Mouse (Mus musculus) right cerebral cortex, postnatal 10 days (tissue): ENCODE measurements around the gene Zmym6.

Source experiments
- DNase-seq, 2 experiments: peaks; one replicate each; pipeline ENCODE4 v3.0.0; 2021; ENCODE audit warnings: low spot score in 2 of 2

Gene Zmym6

DNA sequence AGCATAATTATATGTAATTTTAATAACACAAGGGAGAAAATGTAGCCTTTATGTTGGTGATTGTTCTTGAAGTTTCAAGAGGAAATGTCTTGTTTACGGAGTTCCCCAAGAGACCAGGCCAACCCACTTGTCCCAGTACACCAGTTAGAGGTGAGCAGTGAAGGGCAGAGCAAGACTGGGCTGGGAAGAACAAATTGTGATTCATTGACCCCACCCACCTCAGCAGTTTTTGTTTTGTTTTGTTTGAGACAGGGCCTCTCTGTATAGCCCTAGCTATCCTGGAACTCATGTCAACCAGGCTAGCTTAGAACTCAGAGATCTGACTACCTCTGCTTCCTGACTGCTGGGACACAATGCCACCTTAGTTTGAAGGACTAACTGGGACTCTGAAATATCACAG, 47.1 kb downstream of the Zmym6 start:
- DNase-seq, result no peak

DNA sequence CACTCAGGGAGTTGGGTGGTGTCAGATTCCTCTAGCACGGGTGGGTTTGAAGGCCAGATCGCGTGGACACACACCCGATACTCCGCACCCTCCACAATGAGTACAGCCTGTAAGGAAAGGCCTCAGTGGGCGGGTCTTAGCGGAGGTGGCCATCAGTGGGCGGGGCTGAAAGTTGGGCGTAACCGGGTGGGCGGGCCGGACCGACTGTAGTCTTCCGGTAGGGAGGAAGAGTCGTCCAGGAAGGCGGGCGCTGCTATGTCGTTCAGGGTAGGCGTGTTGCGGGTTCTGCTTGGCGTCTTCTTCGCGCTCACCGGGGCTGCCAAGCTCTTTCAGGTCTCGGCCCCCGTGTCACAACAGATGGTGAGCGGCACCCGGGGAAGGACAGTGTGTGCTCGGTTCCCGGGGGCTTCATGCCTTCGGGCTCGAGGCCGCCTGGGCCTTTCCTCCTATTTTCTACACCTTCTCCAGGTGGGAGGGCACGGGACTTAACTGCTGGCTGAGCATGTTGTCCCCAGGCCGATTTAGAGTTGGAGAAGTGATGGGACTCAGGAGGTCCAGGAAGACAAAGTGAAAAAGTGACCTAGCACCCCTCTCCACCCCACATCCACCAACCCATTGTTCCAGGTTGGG, 48.8 kb downstream of the Zmym6 start:
- peak; percentile 73 to 80 for DNase-seq

DNA sequence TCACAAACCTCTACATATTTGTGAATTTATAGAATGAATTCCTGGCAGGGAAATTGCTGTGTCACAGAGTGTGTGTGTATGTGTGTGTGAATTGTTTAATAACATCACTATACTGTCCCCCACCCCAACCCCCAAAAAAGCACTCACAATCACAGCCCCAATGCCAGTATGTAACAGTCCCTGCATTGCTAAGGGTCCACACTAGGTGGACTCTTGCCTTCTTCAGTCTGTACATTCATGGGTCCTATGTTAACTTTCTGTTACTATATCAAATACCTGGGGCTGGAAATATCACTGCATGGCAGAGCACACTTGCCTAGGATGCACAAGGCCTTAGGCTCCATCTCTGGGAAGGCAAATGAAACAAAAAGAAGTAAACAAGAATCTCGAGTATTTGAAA, 57.5 kb downstream of the Zmym6 start:
- DNase-seq, result no peak

DNA sequence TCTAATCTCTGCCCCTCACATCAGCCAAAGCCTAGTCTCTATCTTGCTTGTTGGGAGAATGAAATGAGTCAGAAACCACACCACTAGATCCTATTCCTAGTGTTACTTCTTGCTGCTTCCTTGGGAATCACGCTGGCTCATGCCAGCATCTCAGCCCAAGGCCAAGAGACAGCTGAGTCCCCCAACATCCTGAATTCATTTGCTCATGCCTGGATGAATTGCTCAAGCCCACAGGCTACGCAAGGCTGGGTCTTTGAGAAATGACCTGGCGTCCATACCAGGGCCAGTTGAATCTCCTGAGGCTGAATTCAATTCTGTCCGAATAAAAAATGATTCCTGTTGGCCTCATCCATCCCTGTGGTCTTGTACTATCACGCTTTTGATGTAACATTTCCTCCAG, 60.4 kb downstream of the Zmym6 start:
- no peak for DNase-seq

DNA sequence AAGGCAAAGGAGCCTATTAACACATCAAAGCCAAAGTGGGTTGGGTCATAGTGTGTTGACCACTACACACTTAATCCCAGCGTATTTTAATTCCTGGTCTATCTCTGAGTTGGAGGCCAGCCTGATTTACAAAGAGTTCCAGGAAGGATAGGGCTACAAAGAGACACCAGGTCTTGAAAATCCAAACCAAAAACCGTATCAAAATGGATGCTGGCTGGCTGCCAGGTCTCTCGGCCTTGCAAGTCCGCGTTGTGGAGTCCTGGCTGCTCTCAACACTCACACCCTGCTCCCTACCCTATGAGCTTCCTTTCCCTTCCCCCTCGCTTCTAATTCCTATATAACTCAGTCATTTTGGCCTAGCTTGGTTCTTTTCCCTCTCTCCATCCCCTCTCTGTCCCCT, 61.3 kb downstream of the Zmym6 start:
- no peak for DNase-seq

DNA sequence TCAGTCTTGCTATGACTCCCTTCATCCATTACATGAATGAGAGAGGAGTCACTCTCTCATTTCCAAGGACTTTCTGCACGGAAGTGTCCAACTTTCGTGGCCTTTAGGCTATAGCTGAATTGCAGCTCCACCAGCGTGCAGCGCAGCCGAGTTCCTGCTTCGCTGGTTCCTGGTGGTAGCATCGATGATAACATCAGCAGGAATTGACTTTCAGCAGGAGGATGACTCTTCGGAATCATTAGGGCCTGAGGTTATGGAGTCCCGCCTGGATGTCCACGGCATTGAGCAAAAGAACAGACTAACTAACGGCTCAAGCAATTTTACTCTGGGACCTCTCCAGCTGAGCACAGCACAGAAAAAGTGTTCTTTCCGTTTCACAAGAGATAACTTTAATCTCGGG, 72.8 kb downstream of the Zmym6 start:
- no peak for DNase-seq

DNA sequence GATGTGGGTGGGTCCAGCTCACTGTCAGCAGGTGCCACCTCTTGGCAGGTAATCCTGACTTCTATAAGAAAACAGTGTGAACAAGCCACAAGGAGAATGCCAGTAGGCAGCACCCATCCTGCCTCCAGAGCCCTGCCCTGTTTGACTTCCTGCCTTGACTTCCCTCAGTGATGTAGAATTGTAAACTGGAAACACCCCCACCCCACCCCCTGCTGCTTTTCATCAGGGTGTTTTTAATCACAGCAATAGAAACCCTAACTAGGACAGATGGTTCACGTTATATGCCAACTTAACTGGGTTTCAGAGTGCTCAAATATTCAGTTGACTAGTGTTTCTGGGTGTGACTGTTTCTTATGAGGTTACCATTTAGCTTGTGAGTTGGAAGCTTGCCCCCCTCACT, 76.2 kb downstream of the Zmym6 start:
- DNase-seq, result no peak

DNA sequence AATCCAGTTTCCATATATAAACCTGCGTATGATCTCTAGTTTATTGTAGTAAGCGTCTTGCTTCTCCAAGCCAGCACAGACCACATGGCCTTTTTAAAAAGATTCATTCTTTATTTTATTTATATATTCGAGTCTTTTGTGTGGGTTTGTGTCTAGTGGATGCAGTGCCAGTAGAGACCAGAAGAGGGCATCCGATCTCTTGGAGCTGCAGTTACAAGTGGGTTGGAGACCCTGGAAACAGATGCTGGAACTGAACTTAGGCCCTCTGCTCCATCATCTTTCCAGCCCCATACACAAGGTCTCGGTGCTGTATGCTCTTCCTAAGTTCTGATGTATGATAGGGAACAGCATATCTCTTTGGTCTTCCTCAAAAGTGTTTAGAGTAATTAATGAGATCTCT, 78.6 kb downstream of the Zmym6 start:
- no peak for DNase-seq

DNA sequence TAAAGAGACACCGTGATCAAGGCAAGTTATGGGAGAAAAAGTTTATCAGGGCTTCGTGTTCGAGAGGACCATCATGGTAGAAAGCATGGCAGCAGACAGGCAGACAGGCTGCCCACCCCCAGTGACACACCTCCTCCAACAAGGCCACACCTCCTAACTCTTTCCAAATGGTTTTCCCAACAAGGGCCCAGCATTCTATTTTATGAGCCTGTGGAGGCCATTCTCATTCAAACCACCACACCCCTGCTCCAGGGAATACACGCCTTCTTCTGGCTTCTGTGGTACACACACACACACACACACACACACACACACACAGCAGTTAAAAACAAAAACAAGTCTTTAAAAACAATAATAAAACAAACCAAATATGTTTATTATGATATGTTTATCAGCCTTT, 80.6 kb downstream of the Zmym6 start:
- no peak for DNase-seq

DNA sequence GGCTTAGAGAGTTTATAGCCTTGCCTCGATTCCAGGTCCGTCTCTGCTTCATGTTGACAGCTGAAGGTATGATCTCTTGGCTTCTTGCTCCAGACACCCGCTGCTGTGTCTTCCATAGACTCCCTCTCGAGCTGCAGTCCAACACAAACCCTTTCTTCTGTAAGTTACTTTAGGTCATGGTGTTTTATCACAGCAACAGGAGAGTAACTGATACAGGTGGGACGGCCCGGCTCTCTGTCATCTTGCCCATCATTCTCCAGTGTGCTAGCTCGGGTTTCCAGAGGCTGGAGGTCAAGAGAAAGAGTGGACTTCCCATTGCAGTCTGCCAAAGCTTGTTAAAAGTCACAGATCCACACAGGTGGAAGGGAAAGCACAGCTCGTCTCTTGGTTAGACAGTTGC, 86.7 kb downstream of the Zmym6 start:
- DNase-seq, result no peak

DNA sequence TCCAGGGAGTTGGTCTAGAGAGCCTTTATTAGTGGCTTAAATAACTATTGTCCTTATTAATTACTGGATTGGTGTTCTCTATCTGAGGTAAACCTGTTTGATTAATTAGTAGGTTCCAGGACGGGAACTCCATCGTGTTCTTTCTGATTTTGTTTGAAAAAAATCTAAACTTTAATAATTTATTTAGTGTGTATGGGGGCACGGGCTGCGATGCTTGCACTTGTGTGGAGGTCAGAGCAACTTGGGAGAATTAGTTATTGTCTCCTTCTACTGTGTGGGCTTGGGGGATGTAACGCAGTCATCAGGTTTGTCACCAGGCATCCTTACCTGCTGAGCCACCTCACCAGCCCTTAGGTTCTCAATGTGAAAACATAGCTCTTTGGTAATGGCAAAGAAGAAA, 89.9 kb downstream of the Zmym6 start:
- no peak for DNase-seq

DNA sequence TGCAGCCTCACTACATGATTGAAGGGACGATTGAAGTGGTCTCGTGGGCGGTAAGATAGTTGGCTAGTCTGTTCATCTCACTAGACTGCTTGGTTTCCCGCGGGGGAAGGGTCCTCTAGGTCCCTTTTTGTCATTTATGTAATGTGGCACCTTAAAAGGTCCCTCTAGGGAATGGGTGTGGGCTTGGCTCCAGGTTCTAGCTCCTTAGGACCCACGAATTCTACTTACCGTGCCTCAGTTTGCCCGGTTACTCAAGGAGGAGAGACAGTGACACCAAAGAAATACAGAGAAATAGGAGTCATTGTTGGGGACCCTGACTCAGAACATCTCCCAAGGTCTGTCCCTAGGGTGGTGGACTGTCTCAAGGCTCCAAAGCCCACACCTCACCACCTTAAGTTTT, 90.5 kb downstream of the Zmym6 start:
- DNase-seq, result peak in 1 of 2 experiments; percentile 38

DNA sequence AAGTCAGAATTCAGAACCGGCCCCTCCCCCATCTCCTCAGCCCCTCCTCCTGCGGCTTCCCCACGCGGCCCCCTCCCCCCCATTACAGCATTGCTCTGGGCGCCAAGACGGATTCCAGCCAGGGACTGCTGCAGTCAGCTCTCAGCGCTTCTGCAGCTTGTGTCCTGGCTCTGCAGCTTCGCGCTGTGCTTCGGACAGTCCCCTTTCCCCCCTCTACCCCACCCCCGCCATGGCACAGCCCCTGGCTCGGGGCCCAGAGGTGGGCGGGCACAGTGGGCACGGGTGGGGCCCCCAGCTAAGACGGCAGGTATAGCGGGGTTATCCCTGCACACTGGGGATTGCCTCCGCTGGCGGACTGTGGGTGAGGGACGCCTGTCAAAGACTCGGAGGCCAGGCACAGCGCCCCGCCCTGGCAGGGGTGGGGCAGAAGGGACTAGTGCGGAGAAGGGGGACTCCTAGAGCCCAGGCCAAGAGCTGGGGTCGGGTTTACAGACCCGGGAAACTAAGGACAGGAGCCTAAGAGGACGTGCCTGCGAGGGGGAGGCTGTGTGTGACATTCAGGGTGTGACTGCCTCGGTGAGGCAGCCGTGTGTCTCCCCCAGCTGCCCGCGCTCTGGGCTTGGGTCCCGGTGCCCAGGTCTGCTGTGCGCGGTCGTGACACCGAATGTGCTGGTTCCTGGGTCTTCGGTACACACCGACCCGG, 91.2 kb downstream of the Zmym6 start:
- peak; percentile 84 to 86 for DNase-seq

DNA sequence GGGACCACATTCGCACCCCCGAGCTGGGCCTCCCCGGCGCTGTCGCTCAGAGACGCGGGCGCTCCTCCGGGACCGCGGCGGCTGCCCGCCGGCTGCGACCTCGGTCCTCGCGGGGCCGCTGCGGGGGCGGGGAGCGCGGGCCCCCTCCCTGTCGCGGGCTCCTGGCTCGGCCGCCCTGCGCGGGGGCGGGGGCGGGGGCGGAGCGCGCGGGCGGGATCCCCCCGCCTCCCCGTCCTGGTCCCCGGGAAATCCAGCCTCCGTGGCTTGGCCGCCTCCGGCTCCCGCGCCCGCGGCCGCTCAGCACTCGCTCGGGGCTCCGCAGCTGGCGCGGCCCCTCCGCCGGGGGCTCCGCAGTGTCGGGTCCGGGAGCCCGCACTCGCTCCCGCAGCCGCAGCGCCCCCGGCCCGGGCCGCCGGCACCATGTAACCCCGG, 91.7 kb downstream of the Zmym6 start, which contains the start of gene Dlgap3:
Gene Dlgap3 (plus strand): TSS at position 291 of the 432 bp plus-strand sequence.
- DNase-seq, result peak in 1 of 2 experiments; percentile 70

DNA sequence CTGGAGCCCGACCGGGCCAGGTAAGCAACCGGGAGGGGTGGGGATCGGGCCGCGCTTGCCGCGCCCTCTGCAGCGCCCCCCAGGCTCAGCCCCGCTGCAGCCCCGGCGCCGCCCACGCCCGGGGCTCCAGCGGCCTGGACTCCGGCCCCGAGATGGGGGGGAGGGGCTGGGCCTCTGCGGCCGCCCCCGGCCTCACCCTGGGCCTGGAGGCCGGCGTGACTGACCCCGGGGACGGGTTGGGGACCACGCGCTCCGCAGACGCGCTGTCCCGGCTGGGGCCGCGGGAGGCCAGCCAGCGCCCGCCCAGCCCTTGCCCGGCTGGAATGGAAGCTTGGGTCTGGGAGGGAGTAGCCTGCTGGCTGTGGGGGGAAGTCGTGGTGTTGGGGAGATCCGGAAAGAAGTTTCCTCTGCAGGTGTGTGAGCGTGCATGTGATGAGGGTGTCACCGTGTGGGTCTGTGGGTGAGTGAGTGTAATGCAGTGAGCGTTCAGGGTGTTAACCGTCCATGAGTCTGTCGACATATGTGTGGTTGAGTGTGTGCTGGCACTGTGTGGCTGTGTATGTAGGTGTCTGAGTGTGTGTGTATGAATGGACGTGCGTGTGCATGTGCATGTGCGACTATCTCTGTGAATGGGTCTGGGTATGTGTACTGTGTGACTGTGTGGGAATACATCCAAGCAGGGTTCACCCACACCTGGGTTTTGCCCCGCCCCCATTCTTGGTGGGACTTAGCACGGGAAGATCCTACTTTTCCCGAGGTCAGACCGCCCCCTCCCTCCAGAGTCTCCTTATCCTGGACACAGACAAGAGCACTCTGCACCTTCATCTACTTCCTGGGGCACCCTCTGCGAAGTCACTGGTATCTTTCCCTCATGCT, 92.4 kb downstream of the Zmym6 start:
- peak in 1 of 2 experiments; percentile 68 for DNase-seq

DNA sequence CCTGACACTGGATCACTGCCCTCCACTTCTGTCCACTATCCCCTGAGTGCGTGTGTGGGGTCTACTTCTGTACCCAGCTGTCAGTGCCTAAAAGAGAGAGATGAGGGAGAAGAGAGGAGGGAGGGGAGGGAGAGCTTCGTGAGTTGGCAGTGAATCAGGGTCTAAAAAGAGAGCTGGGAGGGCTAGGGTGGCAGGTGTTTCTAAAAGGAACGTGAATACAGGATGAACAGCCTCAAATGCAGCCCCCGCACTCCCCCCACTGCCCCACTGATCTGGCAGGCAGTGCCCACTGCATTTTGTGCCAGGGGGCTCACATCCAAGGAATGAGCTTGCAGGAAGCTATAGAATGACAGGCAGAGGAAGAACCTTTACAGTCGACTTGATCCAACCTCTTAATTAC, 93.7 kb downstream of the Zmym6 start:
- DNase-seq, result peak; percentile 80 to 82

DNA sequence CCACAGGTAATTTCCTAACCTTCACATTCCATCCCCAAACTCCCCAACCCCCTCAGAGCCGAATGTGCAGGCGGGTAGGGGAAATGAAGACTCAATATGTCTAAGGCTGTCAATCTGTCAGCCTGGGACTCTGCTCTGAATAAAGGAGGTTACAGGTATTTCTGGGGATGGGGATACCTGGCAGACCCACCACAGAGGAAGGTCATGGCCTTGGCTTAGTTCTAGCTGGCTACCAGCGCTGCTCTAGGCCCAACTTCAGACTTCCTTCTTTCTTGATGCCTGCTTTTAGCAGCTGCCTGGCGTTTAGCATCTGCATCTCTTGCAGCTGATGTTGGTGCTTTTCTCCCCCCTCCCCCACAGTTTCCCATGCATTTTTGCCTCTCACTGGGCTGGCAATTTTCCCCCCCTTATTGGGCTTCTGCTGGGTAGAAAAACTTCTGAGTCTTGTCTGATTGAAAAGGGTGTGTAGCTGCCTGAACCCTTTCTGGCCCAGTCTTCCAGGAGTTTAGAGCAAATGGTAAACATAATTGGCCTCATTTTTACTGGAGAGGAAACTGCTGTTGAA, 94.2 kb downstream of the Zmym6 start:
- DNase-seq, result peak in 1 of 2 experiments; percentile 34

DNA sequence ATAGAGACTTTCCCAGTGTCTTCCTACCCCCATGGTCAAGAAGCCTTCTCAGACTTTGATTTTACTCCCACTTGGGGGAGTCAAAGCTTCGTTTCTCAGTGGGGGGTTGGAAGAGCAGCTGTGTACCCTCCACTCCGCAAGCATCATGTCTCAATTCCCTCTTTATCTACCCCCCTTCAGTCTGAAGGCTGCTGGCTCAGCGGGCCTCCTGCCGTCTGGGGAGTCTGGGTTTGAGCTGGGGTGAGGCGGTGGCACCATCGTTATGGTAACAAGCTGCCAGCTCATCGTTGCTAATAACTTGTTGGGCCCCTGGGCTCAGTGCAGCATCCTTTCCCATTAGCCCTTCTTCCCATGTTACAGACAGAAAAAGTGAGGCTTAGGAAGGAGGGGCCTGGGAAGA, 94.9 kb downstream of the Zmym6 start:
- DNase-seq, result no peak

DNA sequence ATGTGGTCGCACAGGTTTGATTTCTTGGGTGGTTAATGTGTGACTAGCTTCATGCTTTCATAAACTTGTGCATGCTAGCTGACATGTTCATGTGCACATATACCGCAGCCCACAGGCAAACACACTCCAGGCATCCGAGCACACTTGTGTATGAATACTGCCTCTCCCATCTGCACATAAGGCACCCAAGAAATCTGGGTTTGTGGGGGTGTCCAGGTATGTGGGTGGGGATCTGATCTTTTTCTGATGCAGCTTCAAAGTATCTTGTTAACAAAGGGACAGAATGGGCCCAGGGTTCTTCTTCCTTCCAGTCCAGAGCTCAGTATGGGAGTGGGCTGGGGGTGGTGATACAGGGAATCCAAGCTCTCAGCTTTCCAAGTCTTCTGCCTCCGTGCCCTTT, 95.4 kb downstream of the Zmym6 start:
- DNase-seq, result no peak

DNA sequence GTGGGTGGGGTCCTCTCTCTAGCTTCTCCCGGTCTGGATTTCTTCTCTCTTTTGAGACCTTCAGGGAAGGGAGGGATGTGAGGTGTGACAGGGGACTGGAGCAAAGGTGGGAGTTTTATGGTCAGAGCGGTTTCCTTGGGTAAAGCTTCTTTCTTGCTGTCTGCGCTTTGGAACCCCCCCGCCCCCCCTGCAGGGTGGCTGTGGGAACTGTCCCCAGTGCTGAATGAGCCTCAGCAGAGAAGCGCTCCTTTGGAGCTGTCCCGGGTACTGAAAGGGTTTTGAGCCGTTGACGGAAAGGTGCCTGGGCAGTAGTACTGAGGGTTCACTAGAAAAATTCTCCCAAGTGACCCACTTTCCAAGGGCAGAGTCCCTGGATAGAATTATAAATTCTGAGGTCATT, 96.3 kb downstream of the Zmym6 start:
- no peak for DNase-seq
